Mouse (Mus musculus) kidney, embryonic 16.5 days (tissue): Measurements from ENCODE around the gene Fermt2. TPM values are rescaled to one million over a fixed set of nuclear protein-coding genes. Genes with fewer than 3 reads are reported as not detected.
"Not testable (repeated sequence)": the region's sequence is repeated elsewhere in the genome, so short reads cannot be mapped to it uniquely, and the experiment has no call there.

Experiments
- ATAC-seq: fragments of 200-750 bp; cut with Nextera tagmentation; 2 replicates; pipeline ENCODE4 v1.8.0; 2017; ENCODE audit warnings: moderate TSS enrichment; ENCODE audit not compliant: low FRiP score, low TSS enrichment
- H3K27ac ChIP-seq: fragments of 300-500 bp; sonication (generic); 2 replicates; pipeline ENCODE4 v1.5.1; 2014; ENCODE audit warnings: low read length
- H3K27me3 ChIP-seq: fragments of 300-500 bp; sonication (generic); 2 replicates; pipeline ENCODE4 v1.6.1; 2014; ENCODE audit warnings: low read length, control low read depth, mixed read lengths; ENCODE audit not compliant: insufficient read depth
- H3K36me3 ChIP-seq: fragments of 300-500 bp; sonication (generic); 2 replicates; pipeline ENCODE4 v1.6.1; 2014; ENCODE audit warnings: low read length, control low read depth, mixed read lengths; ENCODE audit not compliant: insufficient read depth
- H3K4me1 ChIP-seq: fragments of 300-500 bp; sonication (generic); 2 replicates; pipeline ENCODE4 v1.6.1; 2014; ENCODE audit warnings: low read length, control low read depth, mixed read lengths; ENCODE audit not compliant: insufficient read depth
- H3K4me2 ChIP-seq: fragments of 300-500 bp; sonication (generic); replicated peaks from 2 replicates; pipeline ENCODE4 v1.6.1; 2014; ENCODE audit warnings: low read depth, low read length
- H3K4me3 ChIP-seq: fragments of 300-500 bp; sonication (generic); 2 replicates; pipeline ENCODE4 v1.5.1; 2014; ENCODE audit warnings: mild to moderate bottlenecking, low read length
- H3K9ac ChIP-seq: fragments of 300-500 bp; sonication (generic); replicated peaks from 2 replicates; pipeline ENCODE4 v1.6.1; 2014; ENCODE audit warnings: low read length
- H3K9me3 ChIP-seq: fragments of 300-500 bp; sonication (generic); 2 replicates; pipeline ENCODE4 v1.6.1; 2016; ENCODE audit warnings: low read length, control low read depth
- WGBS: fragments of 180-500 bp; shearing (Covaris S2); extraction: QIAGEN DNeasy Blood & Tissue Kit; methylation state at CpG from one replicate; pipeline ENCODE4 v1.1.7; 2014; 5-methylcytosine and 5-hydroxymethylcytosine counted together
- polyA plus RNA-seq: library from polyadenylated mRNA; unstranded; fragments of >200 nt; fragmentation: Nextera tagmentation; extraction: Ambion mirVana; gene quantifications from 2 replicates; pipeline ENCODE4 v1.2.1, GENCODE M21; 2015

The Fermt2 gene
- polyA plus RNA-seq, 1 experiment from 2014 or later: 164 TPM

GRCm38 (mm10) chr14:45469446-45469845 lies 60.5 kb downstream of the Fermt2 start:
- no peak overlapping the region for H3K4me3 ChIP-seq
- ATAC-seq: no peak
- WGBS: 91% methylated on average over 8 of the region's 8 CpGs
- H3K27ac ChIP-seq: no peak overlapping the region; the same call in 1 of the 2 replicates
- H3K9me3 ChIP-seq: 0 out of 2 replicates have a peak, but pooled peaks cover 3% of the 10 kb centered on the region
- peaks cover 75% of the 10 kb centered on the region for H3K36me3 ChIP-seq
- H3K27me3 ChIP-seq: no peaks in the 10 kb centered on the region
- H3K4me1 ChIP-seq: peaks cover 4% of the 10 kb centered on the region
- no peak overlapping the region for H3K4me2 ChIP-seq
- no peak overlapping the region for H3K9ac ChIP-seq

- H3K4me2 ChIP-seq: not testable (repeated sequence)
- H3K36me3 ChIP-seq: peaks cover 67% of the 10 kb centered on the region
- 97% methylated on average over 8 of the region's 8 CpGs for WGBS
These were observed 63.5 kb downstream of the Fermt2 start for GRCm38 (mm10) chr14:45466371-45466770.

GRCm38 (mm10) chr14:45464036-45465035 lies 65.6 kb downstream of the Fermt2 start:
- 64% methylated on average over 19 of the region's 19 CpGs for WGBS
- peaks cover 24% of the 10 kb centered on the region for H3K4me1 ChIP-seq
- H3K9ac ChIP-seq: 0 out of 2 replicates have a peak overlapping the region, but pooled peaks have one; percentile 13
- no peak for ATAC-seq
- 0 out of 2 replicates have a peak, but pooled peaks cover under 1% of the 10 kb centered on the region for H3K9me3 ChIP-seq
- H3K4me2 ChIP-seq: no peak overlapping the region
- H3K36me3 ChIP-seq: peaks cover 63% of the 10 kb centered on the region
- H3K27ac ChIP-seq: peak overlapping the region; percentile 78
- no peak overlapping the region for H3K4me3 ChIP-seq
- no peaks in the 10 kb centered on the region for H3K27me3 ChIP-seq

More at GRCm38 (mm10) chr14:45466371-45466770, 63.5 kb downstream of the Fermt2 start:
- not testable (repeated sequence) for ATAC-seq, H3K27ac ChIP-seq, H3K9me3 ChIP-seq, H3K27me3 ChIP-seq, H3K4me3 ChIP-seq, H3K9ac ChIP-seq
- peaks cover 24% of the 10 kb centered on the region for H3K4me1 ChIP-seq

GRCm38 (mm10) chr14:45463599-45463998 lies 66.3 kb downstream of the Fermt2 start:
- H3K9ac ChIP-seq: 0 out of 2 replicates have a peak overlapping the region, but pooled peaks have one; percentile 15
- peaks cover 24% of the 10 kb centered on the region for H3K4me1 ChIP-seq
- no peaks in the 10 kb centered on the region for H3K9me3 ChIP-seq
- H3K27ac ChIP-seq: peak overlapping the region; percentile 78
- H3K4me2 ChIP-seq: no peak overlapping the region
- no peaks in the 10 kb centered on the region for H3K27me3 ChIP-seq
- H3K4me3 ChIP-seq: no peak overlapping the region
- WGBS: 11% methylated on average over 10 of the region's 10 CpGs
- H3K36me3 ChIP-seq: peaks cover 61% of the 10 kb centered on the region
- ATAC-seq: peak; percentile 94

GRCm38 (mm10) chr14:45462875-45463475 lies 66.9 kb downstream of the Fermt2 start:
- peak overlapping the region; percentile 15; the same call in 1 of the 2 replicates for H3K9ac ChIP-seq
- H3K27ac ChIP-seq: peak overlapping the region; percentile 78
- peaks cover 66% of the 10 kb centered on the region for H3K36me3 ChIP-seq
- H3K27me3 ChIP-seq: no peaks in the 10 kb centered on the region
- ATAC-seq: no peak
- H3K9me3 ChIP-seq: no peaks in the 10 kb centered on the region
- H3K4me1 ChIP-seq: peaks cover 24% of the 10 kb centered on the region
- H3K4me3 ChIP-seq: no peak overlapping the region
- WGBS: 73% methylated on average over 10 of the region's 10 CpGs
- no peak overlapping the region for H3K4me2 ChIP-seq

- Histone ChIP-seq H3K9me3 (no peaks in the 10 kb centered on the region), H3K27me3 (no peaks in the 10 kb centered on the region), H3K4me2 (no peak overlapping the region), H3K9ac (no peak overlapping the region), H3K4me1 (peaks cover 24% of the 10 kb centered on the region), H3K36me3 (peaks cover 64% of the 10 kb centered on the region), H3K4me3 (no peak overlapping the region), H3K27ac (no peak overlapping the region)
- 75% methylated on average over 6 of the region's 6 CpGs for WGBS
- no peak for ATAC-seq
These were observed 67.5 kb downstream of the Fermt2 start for GRCm38 (mm10) chr14:45462374-45462773.

GRCm38 (mm10) chr14:45461945-45462344 lies 68.0 kb downstream of the Fermt2 start:
- Histone ChIP-seq H3K4me2 (no peak overlapping the region), H3K27me3 (no peaks in the 10 kb centered on the region), H3K36me3 (peaks cover 62% of the 10 kb centered on the region), H3K9ac (no peak overlapping the region), H3K9me3 (no peaks in the 10 kb centered on the region), H3K4me3 (no peak overlapping the region), H3K4me1 (peaks cover 26% of the 10 kb centered on the region), H3K27ac (no peak overlapping the region)
- 95% methylated on average over 6 of the region's 6 CpGs for WGBS
- ATAC-seq: no peak

GRCm38 (mm10) chr14:45460491-45460890 lies 69.4 kb downstream of the Fermt2 start:
- no peaks in the 10 kb centered on the region for H3K9me3 ChIP-seq
- H3K4me1 ChIP-seq: peaks cover 38% of the 10 kb centered on the region
- H3K9ac ChIP-seq: no peak overlapping the region
- H3K4me2 ChIP-seq: no peak overlapping the region
- no peak overlapping the region for H3K4me3 ChIP-seq
- H3K27ac ChIP-seq: no peak overlapping the region
- 90% methylated on average over 10 of the region's 10 CpGs for WGBS
- no peak for ATAC-seq
- no peaks in the 10 kb centered on the region for H3K27me3 ChIP-seq
- peaks cover 53% of the 10 kb centered on the region for H3K36me3 ChIP-seq

- no peak for ATAC-seq
- Histone ChIP-seq H3K36me3 (peaks cover 49% of the 10 kb centered on the region), H3K27me3 (no peaks in the 10 kb centered on the region), H3K4me2 (no peak overlapping the region), H3K4me3 (no peak overlapping the region), H3K9me3 (no peaks in the 10 kb centered on the region), H3K27ac (no peak overlapping the region), H3K4me1 (peaks cover 44% of the 10 kb centered on the region), H3K9ac (no peak overlapping the region)
- 95% methylated on average over 14 of the region's 14 CpGs for WGBS
These were observed 70.0 kb downstream of the Fermt2 start for GRCm38 (mm10) chr14:45459877-45460276.
